Mouse (Mus musculus): Measurements from ENCODE around the gene Cela3b. TPM values are rescaled to one million over a fixed set of nuclear protein-coding genes. Genes with fewer than 3 reads are reported as not detected.
"Not testable (repeated sequence)": the region's sequence is repeated elsewhere in the genome, so short reads cannot be mapped to it uniquely, and the experiment has no call there.

Gene Cela3b
- polyA plus RNA-seq, 1 experiment from 2014 or later, result not detected

- H3K4me3 ChIP-seq, result no peak overlapping the region
- H3K4me1 ChIP-seq, result no peaks in the 10 kb centered on the region
- no peaks in the 10 kb centered on the region for H3K36me3 ChIP-seq
- DNase-seq (ENCODE audit: low spot score), result no peak
- 85% methylated on average over 4 of the region's 4 CpGs for WGBS
- H3K27me3 ChIP-seq (ENCODE audit: low read depth, poor library complexity, severe bottlenecking), result no peaks in the 10 kb centered on the region
- no peak overlapping the region for H3K27ac ChIP-seq (replicated peaks)
- no peaks in the 10 kb centered on the region for H3K9me3 ChIP-seq (replicated peaks)
Measured at GRCm38 (mm10) chr4:137441332-137441731, 11.0 kb upstream of the Cela3b start.

GRCm38 (mm10) chr4:137438842-137439241 is 8.5 kb upstream of the Cela3b start:
- WGBS, result 95% methylated on average over 8 of the region's 8 CpGs
- H3K27ac ChIP-seq (replicated peaks), result no peak overlapping the region
- no peak for DNase-seq (ENCODE audit: low spot score)
- H3K27me3 ChIP-seq (ENCODE audit: low read depth, poor library complexity, severe bottlenecking), result no peaks in the 10 kb centered on the region
- no peaks in the 10 kb centered on the region for H3K4me1 ChIP-seq
- no peaks in the 10 kb centered on the region for H3K36me3 ChIP-seq
- no peak overlapping the region for H3K4me3 ChIP-seq
- H3K9me3 ChIP-seq (replicated peaks), result no peaks in the 10 kb centered on the region

- Histone ChIP-seq H3K9me3 (replicated peaks) (no peaks in the 10 kb centered on the region), H3K27me3 (ENCODE audit: low read depth, poor library complexity, severe bottlenecking) (no peaks in the 10 kb centered on the region), H3K4me1 (no peaks in the 10 kb centered on the region), H3K36me3 (no peaks in the 10 kb centered on the region), H3K27ac (replicated peaks) (no peak overlapping the region), H3K4me3 (no peak overlapping the region)
- no peak for DNase-seq (ENCODE audit: low spot score)
- WGBS, result 86% methylated on average over 8 of the region's 8 CpGs
Measured at GRCm38 (mm10) chr4:137436979-137437669, 6.8 kb upstream of the Cela3b start.

- H3K36me3 ChIP-seq; H3K27ac ChIP-seq (replicated peaks); DNase-seq (ENCODE audit: low spot score); H3K4me3 ChIP-seq; H3K9me3 ChIP-seq (replicated peaks); H3K4me1 ChIP-seq; H3K27me3 ChIP-seq (ENCODE audit: low read depth, poor library complexity, severe bottlenecking): not testable (repeated sequence)
- 87% methylated on average over 10 of the region's 10 CpGs for WGBS
Measured at GRCm38 (mm10) chr4:137432700-137433550, 2.6 kb upstream of the Cela3b start.

GRCm38 (mm10) chr4:137417712-137418564 is 12.4 kb downstream of the Cela3b start:
- no peaks in the 10 kb centered on the region for H3K36me3 ChIP-seq
- H3K27me3 ChIP-seq (ENCODE audit: low read depth, poor library complexity, severe bottlenecking), result no peaks in the 10 kb centered on the region
- DNase-seq (ENCODE audit: low spot score), result no peak
- 83% methylated on average over 11 of the region's 11 CpGs for WGBS
- H3K4me1 ChIP-seq, result no peaks in the 10 kb centered on the region
- no peak overlapping the region for H3K27ac ChIP-seq (replicated peaks)
- no peak overlapping the region for H3K4me3 ChIP-seq
- no peaks in the 10 kb centered on the region for H3K9me3 ChIP-seq (replicated peaks)

GRCm38 (mm10) chr4:137414936-137415335 is 15.4 kb downstream of the Cela3b start:
- no peak for DNase-seq (ENCODE audit: low spot score)
- no peaks in the 10 kb centered on the region for H3K4me1 ChIP-seq
- no peak overlapping the region for H3K27ac ChIP-seq (replicated peaks)
- 65% methylated on average over 1 of the region's 1 CpGs for WGBS
- no peaks in the 10 kb centered on the region for H3K27me3 ChIP-seq (ENCODE audit: low read depth, poor library complexity, severe bottlenecking)
- H3K4me3 ChIP-seq, result no peak overlapping the region
- H3K36me3 ChIP-seq, result no peaks in the 10 kb centered on the region
- no peaks in the 10 kb centered on the region for H3K9me3 ChIP-seq (replicated peaks)

GRCm38 (mm10) chr4:137412185-137412709 is 18.1 kb downstream of the Cela3b start:
- H3K27me3 ChIP-seq (ENCODE audit: low read depth, poor library complexity, severe bottlenecking); H3K4me3 ChIP-seq; H3K36me3 ChIP-seq; H3K4me1 ChIP-seq; H3K27ac ChIP-seq (replicated peaks); H3K9me3 ChIP-seq (replicated peaks); DNase-seq (ENCODE audit: low spot score): not testable (repeated sequence)
- WGBS, result 86% methylated on average over 7 of the region's 7 CpGs

- Histone ChIP-seq H3K27me3 (ENCODE audit: low read depth, poor library complexity, severe bottlenecking) (no peaks in the 10 kb centered on the region), H3K9me3 (replicated peaks) (no peaks in the 10 kb centered on the region), H3K27ac (replicated peaks) (no peak within 1 kb of the TSS), H3K4me3 (no peak within 1 kb of the TSS), H3K4me1 (no peaks in the 10 kb centered on the region), H3K36me3 (no peaks in the 10 kb centered on the region)
- WGBS, result 87% methylated on average over 5 of the region's 5 CpGs
- no peak for DNase-seq (ENCODE audit: low spot score)
Measured at GRCm38 (mm10) chr4:137409691-137410090, 20.6 kb downstream of the Cela3b start, which contains the start of gene Cela3a. TSS of gene Cela3a (minus strand) at chr4:137409791.

GRCm38 (mm10) chr4:137405571-137405970 is 24.8 kb downstream of the Cela3b start:
- H3K36me3 ChIP-seq, result no peaks in the 10 kb centered on the region
- no peak for DNase-seq (ENCODE audit: low spot score)
- no peaks in the 10 kb centered on the region for H3K27me3 ChIP-seq (ENCODE audit: low read depth, poor library complexity, severe bottlenecking)
- 91% methylated on average over 3 of the region's 3 CpGs for WGBS
- no peaks in the 10 kb centered on the region for H3K9me3 ChIP-seq (replicated peaks)
- H3K4me1 ChIP-seq, result no peaks in the 10 kb centered on the region
- H3K27ac ChIP-seq (replicated peaks), result no peak overlapping the region
- no peak overlapping the region for H3K4me3 ChIP-seq

- WGBS, result 81% methylated on average over 15 of the region's 15 CpGs
- Histone ChIP-seq H3K27ac (replicated peaks) (no peak overlapping the region), H3K4me3 (no peak overlapping the region), H3K27me3 (ENCODE audit: low read depth, poor library complexity, severe bottlenecking) (no peaks in the 10 kb centered on the region), H3K4me1 (no peaks in the 10 kb centered on the region), H3K36me3 (no peaks in the 10 kb centered on the region), H3K9me3 (replicated peaks) (no peaks in the 10 kb centered on the region)
- no peak for DNase-seq (ENCODE audit: low spot score)
Measured at GRCm38 (mm10) chr4:137396641-137397525, 33.5 kb downstream of the Cela3b start.

GRCm38 (mm10) chr4:137393378-137394135 is 36.8 kb downstream of the Cela3b start:
- no peaks in the 10 kb centered on the region for H3K27me3 ChIP-seq (ENCODE audit: low read depth, poor library complexity, severe bottlenecking)
- no peaks in the 10 kb centered on the region for H3K9me3 ChIP-seq (replicated peaks)
- H3K36me3 ChIP-seq, result peaks cover 5% of the 10 kb centered on the region
- H3K27ac ChIP-seq (replicated peaks), result no peak overlapping the region
- H3K4me3 ChIP-seq, result no peak overlapping the region
- H3K4me1 ChIP-seq, result peaks cover 7% of the 10 kb centered on the region
- no peak for DNase-seq (ENCODE audit: low spot score)
- WGBS, result 68% methylated on average over 9 of the region's 9 CpGs
